Mouse (Mus musculus): ENCODE results near the gene Cdc34.

- TF ChIP-seq CTCF (conservative IDR thresholded peaks at IDR 0.05; ENCODE audit: low read length), result no peak
- no peak for TF ChIP-seq POU5F1 (IDR thresholded peaks at IDR 0.05; ENCODE audit: borderline replicate concordance, low read length)
- TF ChIP-seq NANOG (IDR thresholded peaks at IDR 0.05; ENCODE audit: borderline replicate concordance, low read length), result no peak
Observed at GRCm38 (mm10) chr10:79696129-79696651, 14.2 kb downstream of the Cdc34 start.
